Mouse (Mus musculus) stomach, embryonic 16.5 days (tissue): ENCODE results near the gene Cdh13. TPM values are rescaled to one million over a fixed set of nuclear protein-coding genes. Genes with fewer than 3 reads are reported as not detected.

Source experiments
- ATAC-seq: fragments of 200-750 bp; cut with Nextera tagmentation; 2 replicates; pipeline ENCODE4 v1.8.0; 2017; ENCODE audit warnings: moderate number of reproducible peaks, moderate TSS enrichment; ENCODE audit not compliant: insufficient read depth, low FRiP score
- H3K27ac ChIP-seq: fragments of 300-500 bp; sonication (generic); 2 replicates; pipeline ENCODE4 v1.5.1; 2014; ENCODE audit warnings: low read length
- H3K27me3 ChIP-seq: fragments of 300-500 bp; sonication (generic); 2 replicates; pipeline ENCODE4 v1.6.1; 2014; ENCODE audit warnings: low read length, control low read depth, mixed read lengths; ENCODE audit not compliant: control insufficient read depth, insufficient read depth
- H3K36me3 ChIP-seq: fragments of 300-500 bp; sonication (generic); 2 replicates; pipeline ENCODE4 v1.6.1; 2014; ENCODE audit warnings: low read length; ENCODE audit not compliant: control insufficient read depth, insufficient read depth
- H3K4me1 ChIP-seq: fragments of 300-500 bp; sonication (generic); 2 replicates; pipeline ENCODE4 v1.6.1; 2014; ENCODE audit warnings: low read length, control low read depth, mixed read lengths; ENCODE audit not compliant: control insufficient read depth, insufficient read depth
- H3K4me2 ChIP-seq: fragments of 300-500 bp; sonication (generic); 2 replicates; pipeline ENCODE4 v1.6.1; 2014; ENCODE audit warnings: low read depth, low read length, mixed read lengths
- H3K4me3 ChIP-seq: fragments of 300-500 bp; sonication (generic); replicated peaks from 2 replicates; pipeline ENCODE4 v1.5.1; 2014; ENCODE audit warnings: mild to moderate bottlenecking, low read length
- H3K9ac ChIP-seq: fragments of 300-500 bp; sonication (generic); 2 replicates; pipeline ENCODE4 v1.6.1; 2014; ENCODE audit warnings: low read length
- H3K9me3 ChIP-seq: fragments of 300-500 bp; sonication (generic); replicated peaks from 2 replicates; pipeline ENCODE4 v1.6.1; 2016; ENCODE audit warnings: low read length, control low read depth; ENCODE audit not compliant: control insufficient read depth
- WGBS: fragments of 180-500 bp; shearing (Covaris S2); extraction: QIAGEN DNeasy Blood & Tissue Kit; methylation state at CpG from one replicate; pipeline ENCODE4 v1.1.7; 2014; 5-methylcytosine and 5-hydroxymethylcytosine counted together
- polyA plus RNA-seq: library from polyadenylated mRNA; unstranded; fragments of >200 nt; fragmentation: Nextera tagmentation; extraction: Ambion mirVana; gene quantifications from 2 replicates; pipeline ENCODE4 v1.2.1, GENCODE M21; 2015

Cdh13 gene
- polyA plus RNA-seq, 1 experiment from 2014 or later, result 19.9 TPM

DNA sequence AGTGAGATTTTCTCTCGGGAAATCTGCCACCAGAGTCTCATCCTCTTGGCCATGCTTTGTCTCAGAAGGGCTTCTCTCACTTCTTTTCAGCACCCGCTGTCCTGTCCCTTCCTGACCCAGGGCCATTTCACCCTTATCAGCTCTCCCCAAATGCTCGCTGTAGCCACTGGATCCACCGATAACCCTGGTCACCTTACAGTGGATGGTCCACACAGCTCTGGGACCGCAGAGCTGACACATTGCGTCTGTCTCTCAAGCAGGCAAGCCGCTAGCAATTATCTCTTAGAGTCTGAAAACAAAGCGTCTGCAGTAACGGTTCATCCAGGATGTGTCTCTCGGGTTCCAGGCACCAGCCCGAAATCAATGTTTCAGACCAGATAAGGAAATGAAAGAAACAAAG, 429.6 kb downstream of the Cdh13 start:
- ATAC-seq, result no peak
- H3K9ac ChIP-seq, result no peak overlapping the region
- WGBS, result 31% methylated on average over 11 of the region's 11 CpGs
- H3K36me3 ChIP-seq, result no peaks in the 10 kb centered on the region
- H3K27ac ChIP-seq, result no peak overlapping the region
- no peaks in the 10 kb centered on the region for H3K4me1 ChIP-seq
- H3K9me3 ChIP-seq, result no peaks in the 10 kb centered on the region
- no peak overlapping the region for H3K4me2 ChIP-seq
- H3K27me3 ChIP-seq, result no peaks in the 10 kb centered on the region
- H3K4me3 ChIP-seq, result no peak overlapping the region

DNA sequence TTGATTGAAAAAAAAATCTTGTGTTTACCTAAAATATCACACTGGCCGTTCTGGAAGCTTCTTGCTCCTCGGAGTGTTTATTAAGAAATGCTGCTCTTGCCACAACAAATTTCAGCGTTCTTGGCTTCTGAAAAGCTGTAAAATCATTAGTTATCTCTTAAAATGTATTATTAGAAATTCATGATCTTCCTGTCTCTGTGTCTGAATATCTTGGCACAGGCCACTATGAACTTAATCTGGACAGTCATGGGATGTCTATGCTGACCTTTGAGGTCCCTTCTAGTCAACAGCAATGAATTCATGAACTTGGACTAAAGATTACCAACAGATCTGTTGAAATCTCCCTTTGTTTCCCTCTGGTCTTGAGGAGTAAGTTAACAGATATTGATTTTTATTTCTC, 430.1 kb downstream of the Cdh13 start:
- Histone ChIP-seq H3K9ac (no peak overlapping the region), H3K4me3 (no peak overlapping the region), H3K36me3 (no peaks in the 10 kb centered on the region), H3K4me1 (no peaks in the 10 kb centered on the region), H3K9me3 (no peaks in the 10 kb centered on the region), H3K27me3 (no peaks in the 10 kb centered on the region), H3K4me2 (no peak overlapping the region), H3K27ac (no peak overlapping the region)
- ATAC-seq, result no peak
- 37% methylated on average over 3 of the region's 3 CpGs for WGBS

DNA sequence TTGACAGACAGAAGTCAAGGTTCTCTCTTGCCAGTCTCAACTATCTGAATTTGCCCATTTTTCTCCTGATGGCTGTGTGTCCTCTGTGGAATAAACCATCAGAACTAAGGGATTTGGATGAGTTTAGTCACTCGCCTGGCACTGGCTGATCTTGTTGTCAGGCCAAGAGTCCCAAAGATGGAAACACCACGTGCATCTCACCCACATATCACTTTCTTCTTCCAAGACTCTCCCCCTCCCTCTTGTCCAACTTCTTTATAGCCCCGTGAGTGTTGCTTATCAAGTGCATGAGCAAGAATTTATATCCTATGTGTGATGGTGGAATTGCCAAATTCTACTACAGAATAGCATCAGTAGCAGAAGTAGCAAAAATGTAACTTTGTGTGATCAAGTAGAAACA, 439.4 kb downstream of the Cdh13 start:
- no peak for ATAC-seq

DNA sequence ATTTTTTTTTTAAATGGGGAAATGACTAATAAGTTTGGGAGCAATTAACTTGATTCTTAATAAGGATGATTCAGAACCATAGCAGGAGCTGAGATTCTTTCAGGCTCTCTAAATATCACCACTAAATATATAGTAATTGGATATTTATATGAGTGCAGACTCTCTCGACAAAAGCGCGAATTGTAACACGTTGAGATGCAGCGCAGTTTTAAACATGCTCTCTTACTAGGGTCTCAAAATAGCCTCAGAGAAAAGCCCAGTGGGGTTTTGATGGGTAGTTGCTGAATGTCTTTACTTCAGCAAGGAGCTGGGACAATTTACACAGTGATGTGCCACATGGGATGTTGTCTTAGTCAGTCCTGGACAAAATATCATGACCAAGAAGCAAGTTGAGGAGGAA, 442.1 kb downstream of the Cdh13 start:
- H3K4me3 ChIP-seq, result no peak overlapping the region
- H3K36me3 ChIP-seq, result no peaks in the 10 kb centered on the region
- no peak for ATAC-seq
- H3K4me1 ChIP-seq, result no peaks in the 10 kb centered on the region
- H3K9ac ChIP-seq, result no peak overlapping the region
- WGBS, result 95% methylated on average over 5 of the region's 5 CpGs
- no peak overlapping the region for H3K27ac ChIP-seq
- H3K4me2 ChIP-seq, result no peak overlapping the region
- H3K9me3 ChIP-seq, result no peaks in the 10 kb centered on the region
- H3K27me3 ChIP-seq, result no peaks in the 10 kb centered on the region

More for the DNA sequence above, 439.4 kb downstream of the Cdh13 start:
- Histone ChIP-seq H3K4me3 (no peak overlapping the region), H3K36me3 (no peaks in the 10 kb centered on the region), H3K9ac (no peak overlapping the region), H3K9me3 (no peaks in the 10 kb centered on the region), H3K27me3 (no peaks in the 10 kb centered on the region), H3K27ac (no peak overlapping the region), H3K4me2 (no peak overlapping the region), H3K4me1 (no peaks in the 10 kb centered on the region)
- 73% methylated on average over 3 of the region's 3 CpGs for whole genome bisulfite sequencing

DNA sequence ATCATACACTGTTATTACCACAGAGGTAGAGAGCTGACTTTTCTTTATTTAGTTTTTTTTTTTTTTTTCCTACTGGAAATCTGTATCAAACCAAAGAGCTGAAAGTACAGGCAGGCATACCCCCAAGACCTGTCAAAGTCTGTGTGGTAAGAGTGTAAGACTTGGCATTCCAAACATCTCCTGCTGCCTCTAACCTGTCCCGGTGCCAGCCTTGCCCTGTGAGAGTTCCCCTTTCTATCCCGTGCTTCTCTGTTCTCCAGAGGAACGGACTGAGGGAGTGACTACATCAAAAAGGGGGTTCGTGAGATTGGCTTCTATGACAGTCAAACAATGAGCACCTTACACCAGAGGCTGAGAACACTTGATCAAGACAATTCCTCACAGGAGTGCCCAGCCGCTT, 458.2 kb downstream of the Cdh13 start:
- ATAC-seq, result no peak

DNA sequence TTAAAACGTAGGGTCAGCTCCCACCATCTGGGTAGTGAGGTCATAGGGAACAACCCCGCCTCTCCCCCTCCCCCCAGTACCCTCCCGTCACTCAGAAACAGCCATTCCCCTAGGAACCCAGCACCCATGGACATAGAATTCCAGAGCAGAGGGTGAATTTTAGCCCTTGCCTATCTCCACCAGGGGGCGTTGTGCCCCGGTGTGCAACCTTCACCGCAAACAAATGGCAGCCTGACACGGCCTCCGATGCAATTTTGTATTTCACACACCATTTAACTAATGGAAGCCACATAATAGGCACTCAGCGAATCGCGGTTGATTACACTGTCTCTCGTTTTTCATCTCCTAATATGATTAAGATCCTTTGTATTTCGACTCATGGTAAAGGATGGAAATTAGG, 461.5 kb downstream of the Cdh13 start:
- no peaks in the 10 kb centered on the region for H3K4me1 ChIP-seq
- no peak overlapping the region for H3K4me2 ChIP-seq
- H3K4me3 ChIP-seq, result no peak overlapping the region
- ATAC-seq, result no peak
- no peaks in the 10 kb centered on the region for H3K36me3 ChIP-seq
- no peaks in the 10 kb centered on the region for H3K9me3 ChIP-seq
- no peaks in the 10 kb centered on the region for H3K27me3 ChIP-seq
- no peak overlapping the region for H3K27ac ChIP-seq
- 86% methylated on average over 13 of the region's 13 CpGs for WGBS
- no peak overlapping the region for H3K9ac ChIP-seq

More for the DNA sequence above, 458.2 kb downstream of the Cdh13 start:
- 87% methylated on average over 5 of the region's 5 CpGs for WGBS
- H3K36me3 ChIP-seq, result no peaks in the 10 kb centered on the region
- H3K9me3 ChIP-seq, result no peaks in the 10 kb centered on the region
- no peak overlapping the region for H3K9ac ChIP-seq
- no peak overlapping the region for H3K27ac ChIP-seq
- H3K4me1 ChIP-seq, result no peaks in the 10 kb centered on the region
- no peaks in the 10 kb centered on the region for H3K27me3 ChIP-seq
- H3K4me3 ChIP-seq, result no peak overlapping the region
- H3K4me2 ChIP-seq, result no peak overlapping the region

DNA sequence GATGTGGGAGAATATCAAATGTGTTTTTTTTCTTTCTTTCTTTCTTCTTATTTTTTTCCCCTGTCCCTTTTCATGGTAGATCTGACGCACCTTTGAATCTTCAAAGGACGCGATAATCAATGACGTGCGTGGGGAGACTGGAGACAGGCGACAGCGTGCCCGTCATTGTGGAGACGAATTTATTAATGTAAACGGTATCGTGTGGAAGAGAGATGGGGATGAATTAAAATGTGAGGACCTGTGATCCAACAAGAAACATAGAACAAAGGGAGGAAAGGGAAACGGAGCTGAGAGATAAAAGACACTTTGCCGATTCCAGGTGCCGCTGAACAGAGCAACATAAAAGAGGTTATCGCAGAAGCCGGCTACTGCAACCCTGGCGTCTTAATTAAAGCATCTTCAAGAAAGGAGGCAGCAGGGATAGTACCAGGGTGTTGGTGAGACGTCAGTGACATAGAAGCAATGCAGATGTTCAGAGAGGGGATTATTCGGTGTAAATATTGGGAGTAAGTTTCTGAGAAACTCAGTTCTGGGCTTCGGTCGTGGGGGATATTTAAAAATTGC, 464.6 kb downstream of the Cdh13 start:
- Histone ChIP-seq H3K9me3 (no peaks in the 10 kb centered on the region), H3K27me3 (no peaks in the 10 kb centered on the region), H3K4me2 (no peak overlapping the region), H3K9ac (no peak overlapping the region), H3K27ac (no peak overlapping the region), H3K36me3 (no peaks in the 10 kb centered on the region), H3K4me3 (no peak overlapping the region), H3K4me1 (no peaks in the 10 kb centered on the region)
- ATAC-seq, result no peak
- WGBS, result 84% methylated on average over 21 of the region's 21 CpGs

DNA sequence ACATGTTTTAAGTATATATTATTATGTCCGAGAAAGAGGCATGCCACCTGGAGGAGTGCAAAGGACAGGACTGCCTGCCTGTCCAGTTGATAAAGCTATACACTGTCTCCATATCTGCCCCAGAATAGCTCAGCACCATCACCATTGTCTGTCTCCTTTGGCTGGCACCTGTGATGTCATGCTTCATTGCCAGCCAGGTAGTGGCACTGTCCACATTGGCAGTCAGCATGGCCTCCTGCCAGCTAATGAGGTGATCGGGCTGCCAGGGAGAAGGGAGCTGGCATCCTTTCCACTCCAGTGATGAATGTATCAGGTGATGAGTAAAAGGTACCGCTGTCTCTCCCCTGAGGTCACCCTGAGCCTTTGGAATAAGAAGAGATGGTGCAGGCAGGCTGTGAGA, 465.7 kb downstream of the Cdh13 start:
- ATAC-seq, result no peak
- 94% methylated on average over 3 of the region's 3 CpGs for WGBS

DNA sequence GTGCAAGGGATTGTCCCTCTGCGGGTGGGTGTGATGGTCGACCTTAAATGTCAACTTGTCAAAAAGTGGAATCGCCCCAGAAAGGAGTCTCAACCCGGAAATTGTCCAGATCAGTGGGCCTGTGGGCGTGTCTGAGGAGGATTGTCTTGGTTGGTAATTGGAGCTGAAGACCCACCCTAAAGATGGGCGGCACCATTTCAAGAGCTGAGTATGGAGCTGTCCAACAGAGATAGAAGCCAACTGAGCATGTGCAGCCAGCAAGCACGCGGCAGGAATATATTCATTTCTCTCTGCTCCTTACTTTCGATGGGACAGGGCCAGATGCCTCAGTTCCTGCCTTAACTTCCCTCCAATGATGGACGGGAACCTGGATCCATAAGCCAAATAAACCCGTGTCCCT, 466.3 kb downstream of the Cdh13 start:
- H3K4me3 ChIP-seq, result no peak overlapping the region
- H3K27me3 ChIP-seq, result no peaks in the 10 kb centered on the region
- no peak overlapping the region for H3K27ac ChIP-seq
- no peak overlapping the region for H3K9ac ChIP-seq
- H3K4me2 ChIP-seq, result no peak overlapping the region
- H3K4me1 ChIP-seq, result no peaks in the 10 kb centered on the region
- WGBS, result 86% methylated on average over 11 of the region's 11 CpGs
- H3K9me3 ChIP-seq, result no peaks in the 10 kb centered on the region
- ATAC-seq, result no peak
- no peaks in the 10 kb centered on the region for H3K36me3 ChIP-seq

More for the DNA sequence above, 465.7 kb downstream of the Cdh13 start:
- Histone ChIP-seq H3K9me3 (no peaks in the 10 kb centered on the region), H3K27me3 (no peaks in the 10 kb centered on the region), H3K4me3 (no peak overlapping the region), H3K27ac (no peak overlapping the region), H3K36me3 (no peaks in the 10 kb centered on the region), H3K4me2 (no peak overlapping the region), H3K9ac (no peak overlapping the region), H3K4me1 (no peaks in the 10 kb centered on the region)

DNA sequence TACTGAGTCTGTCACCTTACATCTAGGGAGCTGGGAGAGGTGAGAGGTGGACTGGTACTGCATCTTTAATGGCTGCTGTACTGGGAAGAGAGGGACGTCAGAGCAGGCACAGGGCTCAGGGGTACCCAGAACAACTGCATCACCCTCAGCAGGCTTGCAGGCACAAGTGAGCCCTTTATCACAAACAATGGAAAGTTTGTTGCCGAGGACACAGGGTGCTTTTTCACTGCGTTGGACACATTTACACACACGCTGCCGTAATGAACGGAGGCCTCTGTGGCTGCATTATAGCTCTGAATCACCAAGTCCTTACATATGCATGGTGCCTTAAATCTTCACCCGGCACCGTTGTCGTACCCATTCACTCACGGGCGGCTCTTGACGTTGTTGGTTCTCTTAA, 470.2 kb downstream of the Cdh13 start:
- Histone ChIP-seq H3K9me3 (no peaks in the 10 kb centered on the region), H3K4me1 (no peaks in the 10 kb centered on the region), H3K9ac (no peak overlapping the region), H3K36me3 (no peaks in the 10 kb centered on the region), H3K4me2 (no peak overlapping the region), H3K4me3 (no peak overlapping the region), H3K27me3 (no peaks in the 10 kb centered on the region), H3K27ac (no peak overlapping the region)
- no peak for ATAC-seq
- WGBS, result 83% methylated on average over 12 of the region's 12 CpGs
